Mouse (Mus musculus): ENCODE measurements around the gene Gm960. TPM values are rescaled to one million over a fixed set of nuclear protein-coding genes. Genes with fewer than 3 reads are reported as not detected.

Gene Gm960
- polyA plus RNA-seq (2014; fragmentation: Illumina TruSeq; extraction: RNeasy Lipid Tissue Mini Kit (QIAGEN cat#74804); ENCODE audit: low read depth, low replicate concordance), result 0.28 TPM

DNA sequence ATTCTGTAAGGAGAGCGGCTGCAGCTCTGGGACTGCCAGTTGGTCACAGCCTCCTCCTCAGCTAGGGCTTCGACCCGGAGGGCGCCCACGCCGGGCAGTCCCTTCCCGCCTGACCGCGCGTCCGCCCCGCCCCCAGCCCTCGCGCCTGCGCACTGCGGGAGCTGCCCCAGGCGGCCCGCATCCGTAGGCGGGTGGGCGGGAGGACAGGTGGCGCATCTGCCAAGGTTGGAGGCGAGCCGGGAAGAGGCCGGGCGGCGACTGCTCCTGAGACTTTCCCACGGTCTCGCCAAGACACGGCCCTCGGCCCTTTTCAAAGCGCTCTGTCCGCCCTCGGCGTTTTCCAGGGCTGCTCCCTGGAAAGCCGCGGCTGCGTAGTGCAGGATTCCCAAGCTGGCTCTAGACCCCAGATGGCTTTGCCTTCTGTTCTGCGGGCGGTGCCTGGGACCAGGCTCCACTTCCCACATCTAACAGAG lies at the start of gene Gm960:
Gm960 (minus strand) TSS at position 464 of the 473 bp plus-strand sequence.

DNA sequence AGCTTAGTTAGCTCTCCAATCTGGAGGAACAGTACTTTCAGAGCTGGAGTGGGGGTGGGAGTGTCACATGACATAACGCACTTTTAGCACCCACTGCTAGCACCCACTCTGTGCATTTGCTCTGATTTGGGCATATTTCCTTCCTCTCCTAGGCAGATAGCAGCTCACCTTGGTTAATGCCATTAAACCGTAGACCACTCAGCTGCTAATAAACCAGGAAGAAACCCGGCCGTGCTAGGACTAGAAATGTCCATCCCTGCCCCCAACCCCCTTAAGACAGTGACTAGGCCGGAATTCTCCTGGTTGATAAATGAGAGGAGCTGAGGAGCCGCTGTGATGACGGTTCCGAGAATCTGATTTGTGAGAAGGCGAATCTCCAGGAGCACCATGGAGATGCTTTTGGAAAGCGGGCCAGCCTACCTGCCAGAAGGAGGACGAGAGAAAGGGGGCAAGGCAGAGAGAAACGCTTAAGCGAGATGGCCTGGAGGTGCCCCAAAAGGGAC lies 12.7 kb upstream of the Gm960 start, which contains the start of gene Sptbn2:
Sptbn2 (plus strand) TSS at position 70 of the 503 bp plus-strand sequence.

DNA sequence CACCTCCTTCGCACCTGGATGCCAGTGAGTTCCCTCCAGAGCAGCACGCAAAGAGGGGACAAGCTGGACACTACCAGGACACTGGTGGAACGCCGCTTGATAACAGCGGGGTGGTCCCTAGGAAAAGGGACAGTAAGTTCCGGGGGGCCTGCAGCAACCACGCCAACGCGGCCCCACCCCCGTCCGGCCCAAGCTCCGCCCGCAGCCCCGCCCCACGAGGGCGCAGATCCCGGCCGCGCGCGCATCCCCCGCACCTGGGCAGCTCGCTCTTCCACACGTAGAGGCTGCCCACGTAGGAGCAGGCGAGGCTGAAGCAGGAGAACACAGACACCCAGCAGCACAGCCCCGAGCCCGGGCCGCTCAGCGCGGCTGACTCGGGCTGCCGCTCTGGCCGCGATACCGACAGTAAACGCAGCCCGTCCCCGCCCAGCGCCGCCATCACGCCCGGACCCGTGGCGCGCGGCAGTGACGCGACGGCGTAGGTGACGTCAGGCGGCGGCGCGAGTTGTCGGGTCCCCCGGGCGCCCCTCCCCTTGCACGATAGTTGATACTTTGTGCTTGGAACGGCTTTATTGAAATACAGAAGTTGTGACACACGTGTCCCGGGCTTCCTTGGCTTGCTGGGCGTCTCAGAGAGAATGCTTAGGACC lies 73.2 kb downstream of the Gm960 start, which contains the start of gene Rce1:
Rce1 (minus strand) TSS at position 463 of the 650 bp plus-strand sequence.

DNA sequence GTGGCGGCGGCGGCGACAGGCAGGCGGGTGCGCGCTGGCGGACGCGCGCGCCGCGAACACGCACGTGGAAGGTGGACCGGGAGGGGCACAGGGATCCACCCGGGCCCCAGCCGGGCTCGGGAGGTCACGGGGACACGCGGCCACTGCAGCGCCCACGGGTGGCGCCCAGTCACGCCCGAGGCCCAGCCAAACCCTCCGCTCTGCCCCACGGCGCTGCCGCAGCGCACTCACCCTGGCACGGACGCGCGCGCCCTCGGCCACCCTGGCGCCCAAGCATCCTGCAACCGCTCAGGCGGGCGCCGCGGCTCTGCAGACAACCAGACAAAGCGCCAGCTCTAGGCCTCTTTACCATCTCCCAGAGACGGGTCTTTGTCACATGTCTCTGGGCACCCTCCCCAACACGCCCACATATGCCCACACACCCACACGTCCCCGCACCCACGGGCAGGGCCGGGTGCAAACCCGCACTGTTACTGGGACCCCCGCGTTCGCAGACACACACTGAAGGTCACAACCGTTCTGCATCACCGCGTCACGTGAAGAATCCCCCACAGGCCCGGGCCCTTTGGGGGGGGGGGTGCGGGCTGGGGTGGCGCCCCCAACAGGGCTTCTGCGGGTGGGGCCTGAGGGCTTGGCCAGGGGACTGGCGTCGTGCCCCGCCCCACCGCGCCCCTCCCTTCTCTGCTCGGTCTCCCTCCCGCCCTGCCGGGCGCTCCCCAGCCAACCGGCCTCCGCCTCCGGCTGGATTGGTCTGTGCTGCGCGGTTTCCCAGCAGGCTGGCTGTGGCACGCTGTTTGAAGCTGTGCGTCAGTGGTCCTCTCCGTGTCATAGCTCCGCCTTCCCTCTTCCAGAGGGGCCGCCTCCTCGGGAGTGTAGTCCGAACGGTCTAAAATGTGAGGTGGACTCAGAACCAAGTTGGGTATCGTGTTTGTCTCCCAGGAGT lies 83.0 kb downstream of the Gm960 start, which contains the start of gene Lrfn4:
Lrfn4 (minus strand) TSS at position 517 of the 943 bp plus-strand sequence.

Other genes with a start within 250 kb of the Gm960 start
- 0.40 TPM for gene Syt12, start 221.2 kb downstream of the Gm960 start, polyA plus RNA-seq (2014; fragmentation: Illumina TruSeq; extraction: RNeasy Lipid Tissue Mini Kit (QIAGEN cat#74804); ENCODE audit: low read depth, low replicate concordance)
- 0.81 TPM for gene 2010003K11Rik, start 200.1 kb downstream of the Gm960 start, polyA plus RNA-seq (2014; fragmentation: Illumina TruSeq; extraction: RNeasy Lipid Tissue Mini Kit (QIAGEN cat#74804); ENCODE audit: low read depth, low replicate concordance)
- gene Pcx, start 188.2 kb downstream of the Gm960 start, polyA plus RNA-seq (2014; fragmentation: Illumina TruSeq; extraction: RNeasy Lipid Tissue Mini Kit (QIAGEN cat#74804); ENCODE audit: low read depth, low replicate concordance), result 2.8 TPM
- not detected for gene Lrfn4, start 83.0 kb downstream of the Gm960 start, polyA plus RNA-seq (2014; fragmentation: Illumina TruSeq; extraction: RNeasy Lipid Tissue Mini Kit (QIAGEN cat#74804); ENCODE audit: low read depth, low replicate concordance)
- 1.6 TPM for gene Rce1, start 73.0 kb downstream of the Gm960 start, polyA plus RNA-seq (2014; fragmentation: Illumina TruSeq; extraction: RNeasy Lipid Tissue Mini Kit (QIAGEN cat#74804); ENCODE audit: low read depth, low replicate concordance)
- 1.0 TPM for gene Sptbn2, start 12.5 kb upstream of the Gm960 start, polyA plus RNA-seq (2014; fragmentation: Illumina TruSeq; extraction: RNeasy Lipid Tissue Mini Kit (QIAGEN cat#74804); ENCODE audit: low read depth, low replicate concordance)
- gene Rbm4b, start 57.8 kb upstream of the Gm960 start, polyA plus RNA-seq (2014; fragmentation: Illumina TruSeq; extraction: RNeasy Lipid Tissue Mini Kit (QIAGEN cat#74804); ENCODE audit: low read depth, low replicate concordance), result 14.6 TPM
- gene Rbm4, start 95.2 kb upstream of the Gm960 start, polyA plus RNA-seq (2014; fragmentation: Illumina TruSeq; extraction: RNeasy Lipid Tissue Mini Kit (QIAGEN cat#74804); ENCODE audit: low read depth, low replicate concordance), result 8.5 TPM
- 15.8 TPM for gene Gm21992, start 112.9 kb upstream of the Gm960 start, polyA plus RNA-seq (2014; fragmentation: Illumina TruSeq; extraction: RNeasy Lipid Tissue Mini Kit (QIAGEN cat#74804); ENCODE audit: low read depth, low replicate concordance)
- gene Rbm14, start 113.0 kb upstream of the Gm960 start, polyA plus RNA-seq (2014; fragmentation: Illumina TruSeq; extraction: RNeasy Lipid Tissue Mini Kit (QIAGEN cat#74804); ENCODE audit: low read depth, low replicate concordance), result 5.0 TPM
- gene Ccs, start 140.7 kb upstream of the Gm960 start, polyA plus RNA-seq (2014; fragmentation: Illumina TruSeq; extraction: RNeasy Lipid Tissue Mini Kit (QIAGEN cat#74804); ENCODE audit: low read depth, low replicate concordance), result 1.3 TPM
- gene Ccdc87, start 140.7 kb upstream of the Gm960 start, polyA plus RNA-seq (2014; fragmentation: Illumina TruSeq; extraction: RNeasy Lipid Tissue Mini Kit (QIAGEN cat#74804); ENCODE audit: low read depth, low replicate concordance), result 0.12 TPM
- gene Ctsf, start 156.5 kb upstream of the Gm960 start, polyA plus RNA-seq (2014; fragmentation: Illumina TruSeq; extraction: RNeasy Lipid Tissue Mini Kit (QIAGEN cat#74804); ENCODE audit: low read depth, low replicate concordance), result 29.8 TPM
- not detected for gene Actn3, start 179.2 kb upstream of the Gm960 start, polyA plus RNA-seq (2014; fragmentation: Illumina TruSeq; extraction: RNeasy Lipid Tissue Mini Kit (QIAGEN cat#74804); ENCODE audit: low read depth, low replicate concordance)
- 18.3 TPM for gene Zdhhc24, start 180.0 kb upstream of the Gm960 start, polyA plus RNA-seq (2014; fragmentation: Illumina TruSeq; extraction: RNeasy Lipid Tissue Mini Kit (QIAGEN cat#74804); ENCODE audit: low read depth, low replicate concordance)
- gene Bbs1, start 208.0 kb upstream of the Gm960 start, polyA plus RNA-seq (2014; fragmentation: Illumina TruSeq; extraction: RNeasy Lipid Tissue Mini Kit (QIAGEN cat#74804); ENCODE audit: low read depth, low replicate concordance), result 6.8 TPM
- gene Dpp3, start 229.6 kb upstream of the Gm960 start, polyA plus RNA-seq (2014; fragmentation: Illumina TruSeq; extraction: RNeasy Lipid Tissue Mini Kit (QIAGEN cat#74804); ENCODE audit: low read depth, low replicate concordance), result 1.1 TPM
- 0.44 TPM for gene Peli3, start 244.5 kb upstream of the Gm960 start, polyA plus RNA-seq (2014; fragmentation: Illumina TruSeq; extraction: RNeasy Lipid Tissue Mini Kit (QIAGEN cat#74804); ENCODE audit: low read depth, low replicate concordance)